In genomic region chr7:29906682-29907058, GRCm38 (mm10) we compare ENCODE assay signal across 8 mouse cellular contexts. TPM values are rescaled to one million over a fixed set of nuclear protein-coding genes. Genes with fewer than 3 reads are reported as not detected.
DNase-seq lines count a peak whose midpoint lies in the region; ATAC-seq and TF ChIP-seq lines count a peak whose summit lies in the region.

No protein-coding gene starts in this region.

- H3K4me3 ChIP-seq in ES-Bruce4 (ENCODE audit: low read depth, low read length) = peak overlapping the region; percentile 71
- peak overlapping the region; percentile 25 to 66 for H3K4me3 ChIP-seq in heart, embryonic 14.5 days (ENCODE audit: control insufficient read depth in 1 of 2, insufficient read depth in 1 of 2, low read depth in 1 of 2, low read length in 2 of 2)
- peak overlapping the region; percentile 70 for H3K4me3 ChIP-seq in liver, embryonic 13.5 days (replicated peaks)
- peak overlapping the region; percentile 77 for H3K4me3 ChIP-seq in stomach, embryonic 16.5 days (replicated peaks; ENCODE audit: low read length)

- H3K27me3 ChIP-seq in ES-Bruce4 (ENCODE audit: control insufficient read depth, insufficient read depth, low read length, poor library complexity, severe bottlenecking) = no peaks in the 10 kb centered on the region
- H3K27me3 ChIP-seq in heart, embryonic 14.5 days (ENCODE audit: control insufficient read depth, insufficient read depth, low read length) = no peaks in the 10 kb centered on the region
- H3K27me3 ChIP-seq in liver, embryonic 13.5 days = no peaks in the 10 kb centered on the region
- H3K27me3 ChIP-seq in stomach, embryonic 16.5 days (ENCODE audit: control insufficient read depth, insufficient read depth, low read length) = no peaks in the 10 kb centered on the region

- H3K27ac ChIP-seq in ES-Bruce4 (ENCODE audit: insufficient read depth, low read length) = peak overlapping the region; percentile 99
- H3K27ac ChIP-seq in heart, embryonic 14.5 days (replicated peaks in 1 of 2; ENCODE audit: control insufficient read depth in 1 of 2, insufficient read depth in 1 of 2, low read depth in 2 of 2, low read length in 2 of 2) = peak overlapping the region; percentile 61 to 97
- H3K27ac ChIP-seq in liver, embryonic 13.5 days = no peak overlapping the region
- peak overlapping the region; percentile 94 for H3K27ac ChIP-seq in stomach, embryonic 16.5 days (ENCODE audit: low read length)

- no peak for TF ChIP-seq CTCF in ES-Bruce4 (IDR thresholded peaks at IDR 0.05; ENCODE audit: low read depth, low read length)

- TF ChIP-seq EP300 in ES-Bruce4 (IDR thresholded peaks at IDR 0.05; ENCODE audit: insufficient read depth, low read depth, low read length) = no peak

- DNase-seq in cerebellum, adult 8-10 months = peak; percentile 31
- no peak for DNase-seq in liver, embryonic 13.5 days
- no peak for DNase-seq in adrenal gland, postnatal 4 days (ENCODE audit: low spot score in 2 of 2)
- no peak for DNase-seq in testis, postnatal 10 days (ENCODE audit: low spot score)

- WGBS in heart, embryonic 14.5 days = 22% methylated on average over 8 of the region's 8 CpGs
- WGBS in liver, embryonic 13.5 days (ENCODE audit: insufficient replicate concordance) = 34% methylated on average over 8 of the region's 8 CpGs
- 22% methylated on average over 8 of the region's 8 CpGs for WGBS in stomach, embryonic 16.5 days

- no peaks in the 10 kb centered on the region for H3K9me3 ChIP-seq in ES-Bruce4 (replicated peaks; ENCODE audit: control insufficient read depth, insufficient read depth, low read length, poor library complexity, severe bottlenecking)
- H3K9me3 ChIP-seq in heart, embryonic 14.5 days (ENCODE audit: control insufficient read depth, low read length) = no peaks in the 10 kb centered on the region
- H3K9me3 ChIP-seq in liver, embryonic 13.5 days (replicated peaks) = no peaks in the 10 kb centered on the region
- no peaks in the 10 kb centered on the region for H3K9me3 ChIP-seq in stomach, embryonic 16.5 days (replicated peaks; ENCODE audit: control insufficient read depth, low read length)

- no peak for ATAC-seq in cerebellum, adult (ENCODE audit: insufficient number of reproducible peaks, low FRiP score, low TSS enrichment)
- ATAC-seq in heart, embryonic 14.5 days (ENCODE audit: insufficient number of reproducible peaks, insufficient read depth, low FRiP score, low read depth) = no peak
- ATAC-seq in liver, embryonic 13.5 days (ENCODE audit: low read depth) = no peak
- no peak for ATAC-seq in stomach, embryonic 16.5 days (ENCODE audit: insufficient read depth, low FRiP score)

- no peaks in the 10 kb centered on the region for H3K4me1 ChIP-seq in ES-Bruce4 (ENCODE audit: control insufficient read depth, insufficient read depth, low read length)
- peaks cover 0 to 15% of the 10 kb centered on the region in 2 experiments; a peak in 3 of 4 replicates for H3K4me1 ChIP-seq in heart, embryonic 14.5 days (ENCODE audit: control insufficient read depth in 2 of 2, insufficient read depth in 2 of 2, low read length in 2 of 2)
- peaks cover 17% of the 10 kb centered on the region for H3K4me1 ChIP-seq in liver, embryonic 13.5 days (replicated peaks)
- H3K4me1 ChIP-seq in stomach, embryonic 16.5 days (ENCODE audit: control insufficient read depth, insufficient read depth, low read length) = no peaks in the 10 kb centered on the region

- peak overlapping the region; percentile 77 for H3K4me2 ChIP-seq in heart, embryonic 14.5 days (ENCODE audit: low read length)
- H3K4me2 ChIP-seq in liver, embryonic 13.5 days = peak overlapping the region; percentile 75
- H3K4me2 ChIP-seq in stomach, embryonic 16.5 days (ENCODE audit: low read depth, low read length) = peak overlapping the region; percentile 70

- H3K36me3 ChIP-seq in ES-Bruce4 (ENCODE audit: control insufficient read depth, insufficient read depth, low read length, poor library complexity, severe bottlenecking) = 0 out of 2 replicates have a peak, but pooled peaks cover 2% of the 10 kb centered on the region
- peaks cover 22% of the 10 kb centered on the region for H3K36me3 ChIP-seq in heart, embryonic 14.5 days (ENCODE audit: control insufficient read depth, insufficient read depth, low read length)
- H3K36me3 ChIP-seq in liver, embryonic 13.5 days = peaks cover 8% of the 10 kb centered on the region
- no peaks in the 10 kb centered on the region for H3K36me3 ChIP-seq in stomach, embryonic 16.5 days (ENCODE audit: control insufficient read depth, insufficient read depth, low read length)

- H3K9ac ChIP-seq in ES-Bruce4 (ENCODE audit: low read depth, poor library complexity, severe bottlenecking) = peak overlapping the region; percentile 87
- H3K9ac ChIP-seq in heart, embryonic 14.5 days (ENCODE audit: low read length) = peak overlapping the region; percentile 79
- H3K9ac ChIP-seq in liver, embryonic 13.5 days = peak overlapping the region; percentile 75; the same call in 1 of the 2 replicates
- peak overlapping the region; percentile 69; the same call in 1 of the 2 replicates for H3K9ac ChIP-seq in stomach, embryonic 16.5 days (ENCODE audit: low read length)

- TF ChIP-seq POLR2A in ES-Bruce4 (IDR thresholded peaks at IDR 0.05; ENCODE audit: insufficient read depth, low read length) = no peak

RNA-seq across cellular contexts. Expression of gene Zfp27, which starts 0.3 kb away (rescaled TPM):
- polyA plus RNA-seq in ES-Bruce4 (2011; ENCODE audit: insufficient read depth, insufficient read length, low read depth, missing spikeins) = 3.7 and 5.0 TPM in 2 replicates
- 8.7 and 9.2 TPM in 2 replicates for polyA plus RNA-seq in heart, embryonic 14.5 days (2014; fragmentation: Nextera tagmentation; extraction: Ambion mirVana)
- 1.9 and 2.3 TPM in 2 replicates for polyA plus RNA-seq in liver, embryonic 13.5 days (2015; fragmentation: Nextera tagmentation; extraction: Ambion mirVana)
- 8.4 and 10.2 TPM in 2 replicates for polyA plus RNA-seq in stomach, embryonic 16.5 days (2015; fragmentation: Nextera tagmentation; extraction: Ambion mirVana)
- 10 to 100 TPM; 15.4 to 16.6 TPM for total RNA-seq in adrenal gland, postnatal 4 days (2021)

RNA-seq across cellular contexts. Expression of gene Zfp383, which starts 1.4 kb away (rescaled TPM):
- 10.4 and 10.8 TPM in 2 replicates for polyA plus RNA-seq in ES-Bruce4 (2011; ENCODE audit: insufficient read depth, insufficient read length, low read depth, missing spikeins)
- 4.1 and 4.2 TPM in 2 replicates for polyA plus RNA-seq in heart, embryonic 14.5 days (2014; fragmentation: Nextera tagmentation; extraction: Ambion mirVana)
- 0.58 TPM in 2 replicates for polyA plus RNA-seq in liver, embryonic 13.5 days (2015; fragmentation: Nextera tagmentation; extraction: Ambion mirVana)
- polyA plus RNA-seq in stomach, embryonic 16.5 days (2015; fragmentation: Nextera tagmentation; extraction: Ambion mirVana) = 4.0 and 4.2 TPM in 2 replicates
- total RNA-seq in adrenal gland, postnatal 4 days (2021) = 10 to 100 TPM; 11.0 to 12.1 TPM

RNA-seq across cellular contexts. Expression of gene Zfp420, which starts 46.9 kb away (rescaled TPM):
- 11.4 and 13.4 TPM in 2 replicates for polyA plus RNA-seq in ES-Bruce4 (2011; ENCODE audit: insufficient read depth, insufficient read length, low read depth, missing spikeins)
- 3.8 and 4.0 TPM in 2 replicates for polyA plus RNA-seq in heart, embryonic 14.5 days (2014; fragmentation: Nextera tagmentation; extraction: Ambion mirVana)
- 1.3 and 1.4 TPM in 2 replicates for polyA plus RNA-seq in liver, embryonic 13.5 days (2015; fragmentation: Nextera tagmentation; extraction: Ambion mirVana)
- polyA plus RNA-seq in stomach, embryonic 16.5 days (2015; fragmentation: Nextera tagmentation; extraction: Ambion mirVana) = 6.1 and 7.1 TPM in 2 replicates
- total RNA-seq in adrenal gland, postnatal 4 days (2021) = 1 to 10 TPM; 5.2 to 5.4 TPM

RNA-seq across cellular contexts. Expression of gene Zfp74, which starts 47.2 kb away (rescaled TPM):
- polyA plus RNA-seq in ES-Bruce4 (2011; ENCODE audit: insufficient read depth, insufficient read length, low read depth, missing spikeins) = 19.6 and 19.7 TPM in 2 replicates
- 8.0 and 8.6 TPM in 2 replicates for polyA plus RNA-seq in heart, embryonic 14.5 days (2014; fragmentation: Nextera tagmentation; extraction: Ambion mirVana)
- 2.0 and 2.6 TPM in 2 replicates for polyA plus RNA-seq in liver, embryonic 13.5 days (2015; fragmentation: Nextera tagmentation; extraction: Ambion mirVana)
- polyA plus RNA-seq in stomach, embryonic 16.5 days (2015; fragmentation: Nextera tagmentation; extraction: Ambion mirVana) = 8.1 and 8.8 TPM in 2 replicates
- 10 to 100 TPM; 13.3 to 16.0 TPM for total RNA-seq in adrenal gland, postnatal 4 days (2021)

RNA-seq across cellular contexts. Expression of gene Zfp940, which starts 53.2 kb away (rescaled TPM):
- 10.2 and 13.9 TPM in 2 replicates for polyA plus RNA-seq in ES-Bruce4 (2011; ENCODE audit: insufficient read depth, insufficient read length, low read depth, missing spikeins)
- 1.8 and 2.3 TPM in 2 replicates for polyA plus RNA-seq in heart, embryonic 14.5 days (2014; fragmentation: Nextera tagmentation; extraction: Ambion mirVana)
- polyA plus RNA-seq in liver, embryonic 13.5 days (2015; fragmentation: Nextera tagmentation; extraction: Ambion mirVana) = 1.1 and 1.5 TPM in 2 replicates
- 4.7 and 4.9 TPM in 2 replicates for polyA plus RNA-seq in stomach, embryonic 16.5 days (2015; fragmentation: Nextera tagmentation; extraction: Ambion mirVana)
- total RNA-seq in adrenal gland, postnatal 4 days (2021) = 1 to 10 TPM; 2.4 to 2.5 TPM
